Mouse (Mus musculus) cerebellum, postnatal 14 days (tissue): Measurements from ENCODE around the gene Strip1.
"Not testable (repeated sequence)": the region's sequence is repeated elsewhere in the genome, so short reads cannot be mapped to it uniquely, and the experiment has no call there.

ENCODE experiments used
- DNase-seq, 2 experiments: peaks; one replicate each; pipeline ENCODE4 v3.0.0; 2021; ENCODE audit warnings: mixed read lengths in 2 of 2

The Strip1 gene

GRCm38 (mm10) chr3:107631523-107631958 is at the start of gene Strip1:
Gene Strip1 (minus strand): TSS chr3:107631694.
- peak; percentile 95 to 96 for DNase-seq

- peak; percentile 40 to 59 for DNase-seq
These were observed 49.5 kb upstream of the Strip1 start for GRCm38 (mm10) chr3:107680790-107681576.

GRCm38 (mm10) chr3:107671509-107671908 is 40.0 kb upstream of the Strip1 start:
- DNase-seq = no peak

DNA sequence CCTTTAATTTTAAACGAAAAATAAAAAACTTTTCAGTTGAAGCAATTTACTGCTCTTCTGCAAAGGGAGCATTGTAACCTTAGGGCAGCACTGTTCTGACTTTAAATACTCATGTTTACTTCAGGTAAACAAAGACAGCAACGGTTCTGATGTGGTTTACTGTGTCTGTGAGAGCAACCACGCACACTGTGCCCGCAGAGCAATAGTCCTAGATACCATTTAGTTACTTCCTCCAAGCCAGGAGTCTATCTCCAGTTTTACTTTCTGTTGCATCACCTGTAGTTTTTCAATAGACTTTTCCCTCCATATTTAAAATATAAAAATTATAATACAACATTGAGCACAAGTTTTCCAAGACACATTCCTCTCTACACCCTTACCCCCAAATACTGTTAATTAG is 39.0 kb upstream of the Strip1 start:
- DNase-seq = no peak

GRCm38 (mm10) chr3:107668786-107669185 is 37.3 kb upstream of the Strip1 start:
- DNase-seq = no peak

DNA sequence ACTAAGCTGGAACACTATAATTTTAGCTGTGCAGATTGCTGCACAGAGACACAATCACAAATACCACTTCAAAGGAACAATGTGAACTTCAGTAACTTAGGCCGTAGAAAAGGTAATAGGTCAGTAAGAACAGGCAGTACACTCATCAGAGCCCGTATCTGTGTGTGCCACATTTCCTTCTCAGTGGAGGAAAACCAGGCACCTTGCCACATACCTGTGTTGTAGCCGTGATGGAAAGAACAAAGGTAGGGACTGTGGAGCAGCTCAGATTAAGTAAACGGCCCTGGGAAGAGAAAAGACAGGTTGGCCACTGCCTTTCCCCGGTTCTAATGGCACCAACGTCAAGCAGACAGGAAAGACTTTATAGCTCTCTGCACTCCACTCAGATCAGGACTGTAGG is 35.9 kb upstream of the Strip1 start:
- no peak for DNase-seq

DNA sequence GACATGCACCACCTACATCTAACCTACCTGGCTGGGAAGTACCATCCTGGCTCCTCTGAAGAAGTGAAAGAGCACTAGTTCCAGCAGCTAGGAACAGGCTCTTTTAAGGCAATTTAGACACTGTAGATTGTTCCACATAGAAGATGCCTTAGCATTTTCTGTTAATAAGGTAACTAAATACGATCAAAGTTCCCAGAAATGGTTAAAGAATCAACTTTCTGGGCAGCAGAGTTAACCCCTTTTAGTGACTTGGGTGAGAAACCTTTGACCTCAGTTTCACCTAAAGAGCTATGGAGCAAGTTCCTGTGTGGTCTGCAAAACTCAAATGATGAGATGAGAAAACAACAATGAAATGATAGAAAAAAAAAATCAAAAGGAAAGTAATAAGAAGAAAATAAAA is 33.1 kb upstream of the Strip1 start:
- DNase-seq = no peak

GRCm38 (mm10) chr3:107659000-107659399 is 27.5 kb upstream of the Strip1 start:
- no peak for DNase-seq

DNA sequence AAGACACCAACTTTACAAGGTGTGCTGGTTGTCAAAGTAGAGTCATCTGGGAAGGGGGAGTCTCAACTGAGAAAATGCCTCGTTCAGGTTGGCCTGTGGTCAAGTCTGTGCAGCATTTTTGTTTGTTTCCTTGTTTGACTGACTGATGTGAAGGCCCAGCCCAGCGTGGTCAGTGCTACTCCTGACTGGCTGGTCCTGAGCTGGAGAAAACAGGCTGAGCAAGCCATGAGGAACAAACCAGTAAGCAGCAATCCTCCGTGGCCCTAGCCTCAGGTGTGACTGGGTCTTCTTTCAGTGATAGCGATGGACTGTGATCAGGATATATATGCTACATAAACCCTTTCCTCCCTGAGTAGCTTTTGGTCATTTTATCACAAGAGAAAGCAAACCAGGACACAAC is 25.4 kb upstream of the Strip1 start:
- DNase-seq = no peak

DNA sequence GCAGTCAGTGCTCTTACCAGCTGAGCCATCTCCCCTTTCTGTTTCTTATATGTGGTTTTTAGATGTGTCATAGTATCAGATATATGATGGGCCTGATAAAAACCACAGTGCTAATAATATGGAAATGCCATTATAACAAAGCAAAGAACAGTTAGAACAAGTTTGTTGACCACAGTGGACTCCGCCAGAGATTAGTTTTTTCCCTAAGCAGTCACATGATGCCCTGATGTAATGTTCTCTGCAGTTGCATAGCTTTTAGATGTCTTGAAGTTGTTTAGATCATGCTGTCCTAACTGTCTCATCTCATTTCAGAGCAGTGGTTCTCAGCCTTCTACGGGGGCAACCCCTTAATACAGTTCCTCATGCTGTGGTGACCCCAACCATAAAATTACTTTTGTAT is 24.7 kb upstream of the Strip1 start:
- no peak for DNase-seq

DNA sequence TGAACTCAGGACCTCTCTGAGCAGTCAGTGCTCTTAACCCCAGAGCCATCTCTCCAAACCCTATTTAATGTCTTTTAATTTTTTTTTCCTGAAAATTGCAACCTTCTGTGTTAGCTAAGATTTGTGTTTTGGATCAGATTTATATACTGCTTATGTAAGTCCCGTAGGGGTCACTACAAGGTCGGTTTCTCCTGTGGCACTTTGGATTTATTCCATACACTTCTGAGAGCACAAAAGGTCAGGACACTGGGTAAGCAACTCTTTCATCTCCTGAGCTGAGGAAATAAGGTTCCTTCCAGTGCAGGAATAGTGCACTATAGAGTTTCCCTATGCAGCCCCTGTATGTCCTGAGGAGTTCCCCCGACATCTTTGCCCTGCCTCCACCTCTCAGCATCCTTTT is 24.0 kb upstream of the Strip1 start:
- DNase-seq = no peak

DNA sequence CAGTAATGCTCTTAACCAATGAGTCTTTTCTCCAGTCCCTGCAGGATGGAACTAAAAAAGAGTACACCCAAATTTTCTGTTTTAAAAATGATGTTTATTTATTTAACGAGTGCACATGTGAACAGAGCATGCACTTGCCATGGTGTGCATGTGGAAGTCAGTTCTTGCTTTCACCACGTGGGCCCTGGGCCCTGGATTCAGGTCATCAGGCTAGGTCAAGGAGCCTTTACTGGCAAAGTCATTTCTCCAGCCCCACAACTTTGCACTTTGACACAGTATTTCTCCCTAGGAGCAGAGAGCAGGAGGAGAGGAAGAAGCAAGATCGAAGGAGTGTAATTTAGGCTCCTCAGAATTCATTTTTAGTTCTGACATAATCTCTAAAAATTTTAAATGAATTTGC is 23.4 kb upstream of the Strip1 start:
- no peak for DNase-seq

DNA sequence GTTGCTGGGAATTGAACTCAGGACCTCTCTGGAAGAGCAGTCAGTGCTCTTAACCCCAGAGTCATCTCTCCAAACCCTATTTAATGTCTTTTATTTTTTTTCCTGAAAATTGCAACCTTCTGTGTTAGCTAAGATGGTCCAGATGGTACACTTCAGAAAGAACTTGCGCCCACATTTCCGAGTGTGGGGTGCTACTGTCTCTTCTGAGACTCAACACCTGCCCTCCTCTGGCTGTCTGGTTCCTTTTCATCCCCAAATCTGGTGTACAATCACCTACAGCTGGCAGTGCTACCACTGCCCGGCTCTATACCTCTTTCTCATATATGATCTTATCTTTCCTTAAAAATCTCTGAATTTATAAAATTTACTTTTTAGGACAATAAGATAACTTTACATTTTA is 21.5 kb upstream of the Strip1 start:
- no peak for DNase-seq

DNA sequence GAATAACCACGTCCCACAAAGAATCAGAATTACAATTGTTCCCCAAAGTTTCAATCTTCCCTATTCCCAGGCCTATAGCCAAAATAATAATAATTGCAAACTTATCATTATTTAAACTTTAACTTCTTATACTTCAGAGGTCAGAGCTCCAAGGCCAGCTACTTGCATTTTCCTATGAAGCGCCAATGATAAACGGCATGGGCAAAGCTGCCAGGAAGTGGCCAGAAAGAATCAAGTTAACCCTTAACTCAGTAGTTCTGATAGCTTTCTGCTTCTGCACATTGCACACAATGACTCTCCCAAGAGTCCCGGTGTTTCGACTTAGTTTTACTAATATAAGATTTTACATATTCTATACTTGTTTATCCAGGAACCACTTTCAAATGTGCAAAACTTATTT is 18.8 kb upstream of the Strip1 start:
- DNase-seq = not testable (repeated sequence)

DNA sequence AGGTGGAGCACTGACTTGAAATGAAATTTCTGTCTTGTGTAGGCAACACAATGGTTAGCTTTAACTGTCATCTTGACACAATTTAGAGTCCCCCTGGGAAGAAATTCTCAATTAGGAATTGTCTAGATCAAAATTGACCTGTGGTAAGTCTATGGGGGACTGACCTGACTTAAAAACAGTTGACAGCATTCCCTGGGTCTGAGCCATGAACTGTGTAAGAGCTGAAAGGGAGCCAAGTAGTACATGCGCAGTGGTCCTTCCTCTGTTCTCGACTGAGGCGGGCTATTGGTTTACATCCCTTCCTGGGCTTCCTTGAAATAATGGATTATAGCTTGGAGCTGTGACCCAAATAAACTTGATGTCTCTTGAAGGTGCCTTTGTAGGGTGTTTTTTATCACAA is 15.5 kb upstream of the Strip1 start:
- DNase-seq = peak; percentile 18 to 29

DNA sequence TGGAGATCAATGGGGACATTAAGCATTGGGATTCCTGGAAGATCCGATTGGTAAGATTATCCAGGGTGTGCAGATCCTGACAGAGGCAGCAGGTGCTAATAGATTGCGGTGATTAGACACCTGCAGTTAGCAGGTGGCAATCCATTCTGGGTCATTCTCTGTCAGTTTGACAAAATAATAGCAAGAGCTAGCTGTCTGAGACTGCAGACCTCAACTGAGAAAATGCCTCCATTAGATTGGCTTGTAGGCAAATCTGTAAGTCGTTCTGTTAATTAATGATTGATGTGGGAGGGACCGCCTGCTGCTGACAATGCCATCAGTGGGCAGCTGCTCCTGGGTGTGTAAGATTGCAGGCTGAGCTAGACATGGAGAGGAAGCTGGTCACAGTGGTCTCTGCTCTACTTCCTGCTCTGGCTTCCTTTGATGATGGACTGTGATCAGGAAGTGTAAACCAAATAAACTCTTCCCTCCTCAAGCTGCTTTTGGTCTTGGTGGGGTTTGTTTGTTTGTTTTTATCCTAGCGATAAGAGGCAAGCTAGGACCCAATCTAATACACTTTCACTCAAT is 6.2 kb upstream of the Strip1 start:
- DNase-seq = no peak

- no peak for DNase-seq
These were observed 4.7 kb upstream of the Strip1 start for GRCm38 (mm10) chr3:107636236-107636635.

- DNase-seq = no peak
These were observed 4.3 kb upstream of the Strip1 start for GRCm38 (mm10) chr3:107635836-107636235.

GRCm38 (mm10) chr3:107633906-107634305 is 2.4 kb upstream of the Strip1 start:
- DNase-seq = no peak

DNA sequence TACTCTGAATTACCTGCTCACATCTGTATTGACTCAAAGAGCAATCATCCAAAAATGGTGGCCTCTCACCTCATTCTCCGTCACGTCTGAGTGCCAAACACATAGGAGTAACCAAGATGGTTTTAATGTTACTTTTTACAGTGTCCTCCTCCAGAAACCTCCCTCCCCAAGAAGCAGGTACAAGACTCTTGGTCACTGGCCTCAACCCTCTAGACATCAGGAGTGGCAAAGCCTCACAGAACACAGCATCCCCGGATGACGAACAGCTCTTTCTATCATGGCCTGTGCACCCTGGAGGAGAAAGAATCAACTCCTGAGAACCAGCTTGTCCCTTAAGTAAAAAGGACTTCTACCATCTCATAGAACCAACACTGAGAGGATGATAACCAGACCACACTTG is 1.3 kb upstream of the Strip1 start:
- no peak for DNase-seq

DNA sequence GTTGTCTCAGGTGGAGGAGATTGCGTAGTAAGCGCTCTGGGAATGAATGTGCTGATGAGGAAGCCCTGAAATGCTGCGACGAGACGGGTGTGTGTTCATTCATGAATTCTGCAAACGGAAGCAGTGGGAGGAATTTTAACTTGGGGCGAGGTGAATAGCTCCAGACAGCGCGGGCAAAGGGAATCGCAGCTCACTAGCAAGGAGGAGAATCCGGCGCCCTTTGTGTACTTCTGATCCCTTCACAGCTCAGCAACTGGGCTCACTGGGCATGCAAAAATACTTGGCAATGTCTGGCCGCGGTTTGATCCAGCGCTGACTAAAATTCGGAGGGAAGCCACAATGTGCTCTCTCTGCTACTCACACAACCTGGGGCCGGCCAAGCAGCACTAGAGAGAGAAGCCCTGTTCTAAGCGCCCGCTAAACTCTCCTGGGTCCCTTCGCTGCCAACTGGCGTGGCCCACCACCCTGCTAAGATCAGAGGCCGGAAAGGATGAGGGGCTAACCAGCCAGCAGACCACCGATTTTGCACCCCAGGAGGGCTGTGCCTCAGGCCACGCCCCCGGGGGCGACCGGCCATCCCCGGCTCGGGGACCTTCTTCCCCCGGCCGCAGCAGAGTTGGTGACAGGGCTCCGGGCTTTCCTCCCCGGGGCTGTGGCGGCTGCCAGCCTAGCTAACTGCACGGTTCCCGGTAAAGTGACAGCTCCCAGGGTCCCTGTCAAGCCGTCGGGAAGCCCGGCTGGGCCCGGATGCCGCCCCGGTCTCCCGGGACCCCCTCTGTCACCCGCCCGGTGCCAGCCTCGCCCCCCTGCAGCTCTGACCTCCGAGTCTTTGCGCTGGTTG is 592 bp downstream of the Strip1 start, which contains the start of gene Gm10961:
Gene Gm10961, plus strand, starts transcription at position 641 of the 841 bp plus-strand sequence.
- DNase-seq = peak; percentile 73 to 77

GRCm38 (mm10) chr3:107629411-107629810 is 2.1 kb downstream of the Strip1 start:
- no peak for DNase-seq

- DNase-seq = no peak
These were observed 2.9 kb downstream of the Strip1 start for GRCm38 (mm10) chr3:107628551-107628950.

GRCm38 (mm10) chr3:107627641-107628040 is 3.9 kb downstream of the Strip1 start:
- DNase-seq = no peak
